Mouse (Mus musculus) megakaryocyte-erythroid progenitor cell, adult 5-6 weeks (primary cell): ENCODE results near the gene Apobec4. TPM values are rescaled to one million over a fixed set of nuclear protein-coding genes. Genes with fewer than 3 reads are reported as not detected.

Experiments
- ATAC-seq: replicated peaks from 2 replicates; pipeline ENCODE4 v1.8.0; 2016; ENCODE audit warnings: mild to moderate bottlenecking, inconsistent platforms; ENCODE audit not compliant: severe bottlenecking, poor library complexity, low FRiP score, low TSS enrichment
- total RNA-seq, 2 experiments: library from RNA; stranded (forward) in 1 of 2; stranded (reverse) in 1 of 2; fragments of 200-1000, 215-1000 nt in 1 of 2; fragments of >200 nt in 1 of 2; fragmentation: Nextera tagmentation in 1 of 2; gene quantifications; 2 replicates each; pipeline ENCODE4 v1.2.3; 2014 to 2017

Apobec4 gene
- total RNA-seq, 2 experiments from 2014 or later = not detected

DNA sequence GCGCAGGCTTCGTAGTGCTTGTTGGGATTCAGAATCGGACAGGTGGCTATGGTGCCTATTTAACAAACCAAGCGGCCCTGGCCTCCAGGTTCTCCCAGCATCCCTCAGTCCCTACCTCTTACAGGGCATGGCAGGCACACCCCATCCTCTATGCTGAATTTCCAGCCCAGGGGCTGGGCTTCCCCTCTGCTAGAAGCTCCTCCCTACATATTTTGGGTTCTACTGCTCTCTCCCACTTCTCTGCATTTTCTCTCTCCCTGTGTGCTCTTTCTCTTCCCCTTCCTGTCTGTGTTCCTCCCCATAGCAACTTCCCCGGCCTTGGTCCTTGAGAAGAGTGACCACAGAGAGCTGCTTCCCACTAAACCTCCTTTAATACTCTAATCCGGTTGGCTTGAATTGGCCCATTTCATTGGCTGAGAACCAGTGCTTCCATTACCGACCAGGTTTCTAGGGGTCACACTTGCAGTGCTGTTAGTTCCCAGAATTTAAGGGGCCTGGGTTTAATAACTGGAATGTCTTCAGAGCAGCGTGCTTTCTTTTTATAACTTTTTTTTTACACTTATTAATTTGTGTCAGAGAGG lies 46.4 kb downstream of the Apobec4 start:
- ATAC-seq = no peak

DNA sequence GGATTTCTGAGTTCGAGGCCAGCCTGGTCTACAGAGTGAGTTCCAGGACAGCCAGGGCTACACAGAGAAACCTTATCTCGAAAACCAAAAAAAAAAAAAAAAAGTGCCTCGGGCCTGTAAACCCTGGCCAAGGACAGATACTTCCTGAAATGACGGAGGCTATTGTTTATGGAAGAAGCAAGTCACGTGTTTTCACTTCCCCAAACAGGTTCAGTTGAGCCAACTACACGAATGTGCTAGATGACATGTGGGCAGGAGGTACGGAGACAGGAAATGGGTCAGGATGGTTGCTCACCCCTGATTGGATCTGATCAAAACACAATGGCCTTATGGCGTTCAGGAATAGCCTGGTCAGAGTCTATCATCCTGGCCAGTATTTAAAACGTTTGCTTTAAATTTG lies 47.8 kb downstream of the Apobec4 start:
- 0 out of 2 replicates have a peak, but pooled peaks have one; percentile 28 for ATAC-seq

DNA sequence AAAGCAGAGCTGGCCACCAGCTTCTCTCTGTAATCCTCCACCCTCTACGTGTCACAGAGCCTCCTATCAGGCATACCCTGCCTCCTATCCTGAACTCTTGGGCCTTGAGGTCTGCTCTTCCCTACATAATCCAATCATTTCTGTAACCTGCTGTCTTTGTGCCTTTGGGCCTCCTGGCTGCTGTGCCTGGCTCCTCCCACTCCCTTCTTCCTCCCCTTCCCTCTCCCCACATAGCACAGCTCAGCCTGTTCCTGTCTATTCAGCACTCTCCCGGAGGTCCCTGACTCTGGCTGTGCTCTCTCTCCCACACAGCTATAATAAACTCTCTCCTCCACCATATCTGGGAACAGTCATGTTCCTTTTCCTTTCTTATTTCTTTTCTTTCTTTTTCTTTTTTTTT lies 49.5 kb downstream of the Apobec4 start, which contains the start of gene Ncf2:
Gene Ncf2 (plus strand): TSS at position 298 of the 400 bp plus-strand sequence.
- ATAC-seq = no peak

DNA sequence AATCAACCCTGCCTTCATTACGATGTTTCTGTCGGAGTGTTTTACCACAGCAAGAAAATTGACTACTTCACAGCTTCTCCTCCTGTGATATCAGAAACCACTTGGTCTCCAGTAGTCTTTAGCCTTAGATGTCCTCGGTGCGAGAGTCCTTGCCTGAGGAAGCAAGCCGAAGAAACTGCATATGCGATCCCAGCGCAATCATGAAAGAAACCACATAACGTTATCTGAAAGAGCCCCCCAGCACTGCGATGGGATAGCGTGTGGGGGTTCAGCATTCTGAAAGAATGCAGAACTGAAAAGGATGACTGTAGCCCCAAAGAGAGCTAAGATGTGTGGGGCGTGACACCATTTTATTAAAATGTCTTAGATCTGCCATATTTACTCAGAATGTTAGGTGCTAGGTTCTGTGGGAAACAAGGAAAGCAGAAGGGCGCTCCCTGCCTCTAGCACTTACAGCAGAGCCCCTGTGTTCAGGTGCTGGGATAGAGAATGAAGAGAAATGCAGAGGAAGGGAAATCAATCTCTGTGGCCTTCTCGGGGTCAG lies 50.4 kb downstream of the Apobec4 start:
- no peak for ATAC-seq

DNA sequence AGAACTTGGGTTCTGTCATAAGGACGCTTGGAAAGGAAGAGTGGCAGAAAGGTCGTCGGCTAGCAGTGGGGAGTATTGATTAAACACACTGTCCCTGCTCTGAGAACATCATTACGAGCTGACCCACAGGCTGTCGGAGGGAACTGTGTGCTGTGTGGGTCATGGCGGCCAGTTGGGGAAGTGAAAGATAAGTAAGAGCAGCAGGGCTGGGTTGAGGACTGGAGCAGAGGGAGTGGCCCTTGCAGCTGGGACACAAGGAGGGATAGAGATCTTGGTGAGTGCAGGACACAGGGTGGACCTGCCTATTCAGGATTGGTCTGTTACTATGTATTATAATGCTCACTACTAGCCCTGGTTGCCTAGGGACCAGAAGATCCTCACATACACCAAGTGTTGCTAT lies 54.6 kb downstream of the Apobec4 start:
- ATAC-seq = 0 out of 2 replicates have a peak, but pooled peaks have one; percentile 16

Other genes starting within 250 kb of the Apobec4 start
- 2.8 and 7.3 TPM in 2 replicates for gene Rgl1, start 15.8 kb downstream of the Apobec4 start, total RNA-seq (2014; fragmentation: Nextera tagmentation)
- 2.7 and 4.5 TPM in 2 replicates for gene Rgl1, start 15.8 kb downstream of the Apobec4 start, total RNA-seq (2017)
- 154 and 163 TPM in 2 replicates for gene Arpc5, start 16.0 kb downstream of the Apobec4 start, total RNA-seq (2014; fragmentation: Nextera tagmentation)
- gene Arpc5, start 16.0 kb downstream of the Apobec4 start, total RNA-seq (2017) = 112 and 121 TPM in 2 replicates
- gene Ncf2, start 49.6 kb downstream of the Apobec4 start, total RNA-seq (2014; fragmentation: Nextera tagmentation) = 9.9 and 10.2 TPM in 2 replicates
- 24.3 and 37.1 TPM in 2 replicates for gene Ncf2, start 49.6 kb downstream of the Apobec4 start, total RNA-seq (2017)
- 84.8 and 123 TPM in 2 replicates for gene Smg7, start 152.1 kb downstream of the Apobec4 start, total RNA-seq (2014; fragmentation: Nextera tagmentation)
- gene Smg7, start 152.1 kb downstream of the Apobec4 start, total RNA-seq (2017) = 40.4 and 45.5 TPM in 2 replicates
- gene Nmnat2, start 204.4 kb downstream of the Apobec4 start, total RNA-seq (2014; fragmentation: Nextera tagmentation) = 0.24 and 1.1 TPM in 2 replicates
- 0.65 and 1.5 TPM in 2 replicates for gene Nmnat2, start 204.4 kb downstream of the Apobec4 start, total RNA-seq (2017)